Mouse (Mus musculus): Measurements from ENCODE around the gene Dnmt3a. TPM values are rescaled to one million over a fixed set of nuclear protein-coding genes. Genes with fewer than 3 reads are reported as not detected.
A peak's percentile ranks its signal among the peaks of the same experiment; 100 is the strongest.

Dnmt3a gene
- polyA plus RNA-seq, 1 experiment from 2014 or later, result 95.7 TPM

- ATAC-seq (ENCODE audit: low read depth), result no peak
- no peak overlapping the region for H3K4me2 ChIP-seq
- H3K4me3 ChIP-seq, result no peak overlapping the region
- H3K36me3 ChIP-seq, result peaks cover 61% of the 10 kb centered on the region
- WGBS, result 77% methylated on average over 9 of the region's 9 CpGs
- H3K9me3 ChIP-seq, result no peaks in the 10 kb centered on the region
- H3K27ac ChIP-seq (replicated peaks), result no peak overlapping the region
- no peak overlapping the region for H3K9ac ChIP-seq
- H3K4me1 ChIP-seq (replicated peaks), result peaks cover 23% of the 10 kb centered on the region
- H3K27me3 ChIP-seq, result no peaks in the 10 kb centered on the region
Observed at GRCm38 (mm10) chr12:3872410-3873230, 66.8 kb downstream of the Dnmt3a start.

- Histone ChIP-seq H3K4me1 (replicated peaks) (peaks cover 19% of the 10 kb centered on the region), H3K4me2 (no peak overlapping the region), H3K27ac (replicated peaks) (no peak overlapping the region), H3K27me3 (no peaks in the 10 kb centered on the region), H3K9me3 (no peaks in the 10 kb centered on the region), H3K9ac (no peak overlapping the region), H3K4me3 (no peak overlapping the region), H3K36me3 (peaks cover 48% of the 10 kb centered on the region)
- ATAC-seq (ENCODE audit: low read depth), result no peak
Observed at GRCm38 (mm10) chr12:3875474-3875873, 69.7 kb downstream of the Dnmt3a start.

GRCm38 (mm10) chr12:3877376-3877775 lies 71.6 kb downstream of the Dnmt3a start:
- no peak overlapping the region for H3K4me2 ChIP-seq
- H3K9me3 ChIP-seq, result no peaks in the 10 kb centered on the region
- H3K27ac ChIP-seq (replicated peaks), result no peak overlapping the region
- ATAC-seq (ENCODE audit: low read depth), result no peak
- H3K27me3 ChIP-seq, result no peaks in the 10 kb centered on the region
- H3K9ac ChIP-seq, result no peak overlapping the region
- H3K4me3 ChIP-seq, result no peak overlapping the region
- H3K36me3 ChIP-seq, result peaks cover 62% of the 10 kb centered on the region
- peaks cover under 1% of the 10 kb centered on the region; the same call in 1 of the 2 replicates for H3K4me1 ChIP-seq (replicated peaks)
- WGBS, result 84% methylated on average over 4 of the region's 4 CpGs

GRCm38 (mm10) chr12:3881474-3881873 lies 75.7 kb downstream of the Dnmt3a start:
- no peaks in the 10 kb centered on the region for H3K9me3 ChIP-seq
- no peak overlapping the region for H3K9ac ChIP-seq
- no peak overlapping the region for H3K27ac ChIP-seq (replicated peaks)
- peaks cover 38% of the 10 kb centered on the region for H3K36me3 ChIP-seq
- 93% methylated on average over 3 of the region's 3 CpGs for WGBS
- ATAC-seq (ENCODE audit: low read depth), result no peak
- peaks cover 22% of the 10 kb centered on the region for H3K4me1 ChIP-seq (replicated peaks)
- no peaks in the 10 kb centered on the region for H3K27me3 ChIP-seq
- no peak overlapping the region for H3K4me2 ChIP-seq
- H3K4me3 ChIP-seq, result no peak overlapping the region

- Histone ChIP-seq H3K36me3 (peaks cover 24% of the 10 kb centered on the region), H3K4me1 (replicated peaks) (peaks cover 57% of the 10 kb centered on the region), H3K4me3 (no peak overlapping the region), H3K9me3 (no peaks in the 10 kb centered on the region), H3K9ac (peak overlapping the region; percentile 31; the same call in 1 of the 2 replicates), H3K27ac (replicated peaks) (no peak overlapping the region), H3K27me3 (no peaks in the 10 kb centered on the region), H3K4me2 (no peak overlapping the region)
- WGBS, result 18% methylated on average over 9 of the region's 9 CpGs
- ATAC-seq (ENCODE audit: low read depth), result no peak
Observed at GRCm38 (mm10) chr12:3884892-3885493, 79.2 kb downstream of the Dnmt3a start.

- no peak overlapping the region for H3K9ac ChIP-seq
- no peak overlapping the region for H3K4me2 ChIP-seq
- ATAC-seq (ENCODE audit: low read depth), result no peak
- peaks cover 17% of the 10 kb centered on the region for H3K36me3 ChIP-seq
- H3K4me1 ChIP-seq (replicated peaks), result peaks cover 70% of the 10 kb centered on the region
- no peak overlapping the region for H3K4me3 ChIP-seq
- H3K27me3 ChIP-seq, result no peaks in the 10 kb centered on the region
- H3K9me3 ChIP-seq, result no peaks in the 10 kb centered on the region
- peak overlapping the region; percentile 86 for H3K27ac ChIP-seq (replicated peaks)
- WGBS, result 46% methylated on average over 2 of the region's 2 CpGs
Observed at GRCm38 (mm10) chr12:3886601-3887000, 80.8 kb downstream of the Dnmt3a start.

- 41% methylated on average over 4 of the region's 4 CpGs for WGBS
- peaks cover 7% of the 10 kb centered on the region for H3K36me3 ChIP-seq
- no peak overlapping the region for H3K4me3 ChIP-seq
- no peaks in the 10 kb centered on the region for H3K9me3 ChIP-seq
- peaks cover 79% of the 10 kb centered on the region for H3K4me1 ChIP-seq (replicated peaks)
- peak overlapping the region; percentile 86 for H3K27ac ChIP-seq (replicated peaks)
- peak overlapping the region; percentile 11; the same call in 1 of the 2 replicates for H3K4me2 ChIP-seq
- peak; percentile 45; the same call in 1 of the 2 replicates for ATAC-seq (ENCODE audit: low read depth)
- peak overlapping the region; percentile 38; the same call in 1 of the 2 replicates for H3K9ac ChIP-seq
- H3K27me3 ChIP-seq, result no peaks in the 10 kb centered on the region
Observed at GRCm38 (mm10) chr12:3887515-3888325, 81.9 kb downstream of the Dnmt3a start.

GRCm38 (mm10) chr12:3889875-3890635 lies 84.2 kb downstream of the Dnmt3a start:
- H3K4me3 ChIP-seq, result no peak overlapping the region
- no peak overlapping the region for H3K9ac ChIP-seq
- no peak for ATAC-seq (ENCODE audit: low read depth)
- H3K27ac ChIP-seq (replicated peaks), result no peak overlapping the region
- peaks cover 17% of the 10 kb centered on the region for H3K36me3 ChIP-seq
- H3K27me3 ChIP-seq, result no peaks in the 10 kb centered on the region
- H3K4me1 ChIP-seq (replicated peaks), result peaks cover 89% of the 10 kb centered on the region
- H3K4me2 ChIP-seq, result no peak overlapping the region
- WGBS, result 45% methylated on average over 7 of the region's 7 CpGs
- no peaks in the 10 kb centered on the region for H3K9me3 ChIP-seq

GRCm38 (mm10) chr12:3890753-3891751 lies 85.2 kb downstream of the Dnmt3a start:
- Histone ChIP-seq H3K9ac (peak overlapping the region; percentile 84), H3K27ac (replicated peaks) (peak overlapping the region; percentile 87), H3K4me3 (peak overlapping the region; percentile 56), H3K4me1 (replicated peaks) (peaks cover 90% of the 10 kb centered on the region), H3K36me3 (peaks cover 27% of the 10 kb centered on the region), H3K9me3 (no peaks in the 10 kb centered on the region), H3K4me2 (peak overlapping the region; percentile 70), H3K27me3 (no peaks in the 10 kb centered on the region)
- WGBS, result 4% methylated on average over 36 of the region's 45 CpGs
- ATAC-seq (ENCODE audit: low read depth), result peak; percentile 58

GRCm38 (mm10) chr12:3891779-3892239 lies 86.0 kb downstream of the Dnmt3a start:
- Histone ChIP-seq H3K27ac (replicated peaks) (peak overlapping the region; percentile 87), H3K9me3 (no peaks in the 10 kb centered on the region), H3K36me3 (peaks cover 34% of the 10 kb centered on the region), H3K4me1 (replicated peaks) (peaks cover 82% of the 10 kb centered on the region), H3K4me2 (peak overlapping the region; percentile 70), H3K4me3 (peak overlapping the region; percentile 56), H3K9ac (peak overlapping the region; percentile 84), H3K27me3 (no peaks in the 10 kb centered on the region)
- peak; percentile 62 for ATAC-seq (ENCODE audit: low read depth)
- 0% methylated on average over 18 of the region's 18 CpGs for WGBS
